Mouse (Mus musculus): ENCODE measurements around the gene B4galt3. TPM values are rescaled to one million over a fixed set of nuclear protein-coding genes. Genes with fewer than 3 reads are reported as not detected.

The B4galt3 gene
- polyA plus RNA-seq, 1 experiment from 2014 or later, result 58.4 TPM

GRCm38 (mm10) chr1:171248386-171249226 is 21.5 kb upstream of the B4galt3 start:
- WGBS, result 36% methylated on average over 3 of the region's 3 CpGs
- peaks cover 37% of the 10 kb centered on the region for H3K4me1 ChIP-seq (ENCODE audit: control insufficient read depth, insufficient read depth, low read length)
- ATAC-seq (ENCODE audit: low FRiP score), result no peak
- no peak for DNase-seq (ENCODE audit: low spot score, missing footprints)
- H3K4me3 ChIP-seq (ENCODE audit: low read depth, low read length), result no peak overlapping the region
- H3K27me3 ChIP-seq (ENCODE audit: control insufficient read depth, insufficient read depth, low read length), result no peaks in the 10 kb centered on the region
- H3K36me3 ChIP-seq (ENCODE audit: control insufficient read depth, insufficient read depth, low read length), result no peaks in the 10 kb centered on the region
- no peak overlapping the region for H3K27ac ChIP-seq (ENCODE audit: low read depth, low read length)
- no peaks in the 10 kb centered on the region for H3K9me3 ChIP-seq (ENCODE audit: control insufficient read depth, low read length)
- H3K9ac ChIP-seq (ENCODE audit: low read length), result no peak overlapping the region; the same call in 1 of the 2 replicates
- no peak overlapping the region for H3K4me2 ChIP-seq

GRCm38 (mm10) chr1:171249913-171250600 is 20.1 kb upstream of the B4galt3 start, which contains the start of gene Adamts4:
Adamts4 (plus strand) TSS chr1:171250421.
- H3K4me1 ChIP-seq (ENCODE audit: control insufficient read depth, insufficient read depth, low read length), result peaks cover 37% of the 10 kb centered on the region
- no peaks in the 10 kb centered on the region for H3K36me3 ChIP-seq (ENCODE audit: control insufficient read depth, insufficient read depth, low read length)
- no peak for ATAC-seq (ENCODE audit: low FRiP score)
- H3K9me3 ChIP-seq (ENCODE audit: control insufficient read depth, low read length), result no peaks in the 10 kb centered on the region
- no peak within 1 kb of the TSS for H3K27ac ChIP-seq (ENCODE audit: low read depth, low read length)
- no peaks in the 10 kb centered on the region for H3K27me3 ChIP-seq (ENCODE audit: control insufficient read depth, insufficient read depth, low read length)
- H3K4me3 ChIP-seq (ENCODE audit: low read depth, low read length), result peak within 1 kb of the TSS; percentile 18
- peak; percentile 93 for DNase-seq (ENCODE audit: low spot score, missing footprints)
- peak within 1 kb of the TSS; percentile 51 for H3K9ac ChIP-seq (ENCODE audit: low read length)
- peak within 1 kb of the TSS; percentile 47 for H3K4me2 ChIP-seq
- WGBS, result 7% methylated on average over 5 of the region's 5 CpGs

- peak; percentile 90 for DNase-seq (ENCODE audit: low spot score, missing footprints)
- ATAC-seq (ENCODE audit: low FRiP score), result no peak
- Histone ChIP-seq H3K4me3 (ENCODE audit: low read depth, low read length) (peak within 1 kb of the TSS; percentile 18), H3K36me3 (ENCODE audit: control insufficient read depth, insufficient read depth, low read length) (no peaks in the 10 kb centered on the region), H3K27ac (ENCODE audit: low read depth, low read length) (peak within 1 kb of the TSS; percentile 36; the same call in 1 of the 2 replicates), H3K27me3 (ENCODE audit: control insufficient read depth, insufficient read depth, low read length) (no peaks in the 10 kb centered on the region), H3K4me1 (ENCODE audit: control insufficient read depth, insufficient read depth, low read length) (peaks cover 37% of the 10 kb centered on the region), H3K9ac (ENCODE audit: low read length) (peak within 1 kb of the TSS; percentile 51), H3K9me3 (ENCODE audit: control insufficient read depth, low read length) (no peaks in the 10 kb centered on the region), H3K4me2 (peak within 1 kb of the TSS; percentile 47)
- WGBS, result 9% methylated on average over 26 of the region's 26 CpGs
Measured at GRCm38 (mm10) chr1:171250680-171251593, 19.2 kb upstream of the B4galt3 start, which contains the start of gene Ndufs2. Ndufs2 (minus strand) TSS chr1:171251388.

- ATAC-seq (ENCODE audit: low FRiP score), result peak; percentile 19
- Histone ChIP-seq H3K4me1 (ENCODE audit: control insufficient read depth, insufficient read depth, low read length) (peaks cover 32% of the 10 kb centered on the region), H3K36me3 (ENCODE audit: control insufficient read depth, insufficient read depth, low read length) (no peaks in the 10 kb centered on the region), H3K27me3 (ENCODE audit: control insufficient read depth, insufficient read depth, low read length) (no peaks in the 10 kb centered on the region), H3K9ac (ENCODE audit: low read length) (peak overlapping the region; percentile 51), H3K4me3 (ENCODE audit: low read depth, low read length) (peak overlapping the region; percentile 18; the same call in 1 of the 2 replicates), H3K9me3 (ENCODE audit: control insufficient read depth, low read length) (no peaks in the 10 kb centered on the region), H3K4me2 (peak overlapping the region; percentile 47), H3K27ac (ENCODE audit: low read depth, low read length) (peak overlapping the region; percentile 36; the same call in 1 of the 2 replicates)
- peak; percentile 90 for DNase-seq (ENCODE audit: low spot score, missing footprints)
- 2% methylated on average over 13 of the region's 13 CpGs for WGBS
Measured at GRCm38 (mm10) chr1:171251594-171252324, 18.4 kb upstream of the B4galt3 start.

- Histone ChIP-seq H3K4me2 (peak overlapping the region; percentile 47), H3K9me3 (ENCODE audit: control insufficient read depth, low read length) (no peaks in the 10 kb centered on the region), H3K4me3 (ENCODE audit: low read depth, low read length) (peak overlapping the region; percentile 18; the same call in 1 of the 2 replicates), H3K27ac (ENCODE audit: low read depth, low read length) (no peak overlapping the region), H3K27me3 (ENCODE audit: control insufficient read depth, insufficient read depth, low read length) (no peaks in the 10 kb centered on the region), H3K9ac (ENCODE audit: low read length) (peak overlapping the region; percentile 51; the same call in 1 of the 2 replicates), H3K4me1 (ENCODE audit: control insufficient read depth, insufficient read depth, low read length) (peaks cover 30% of the 10 kb centered on the region), H3K36me3 (ENCODE audit: control insufficient read depth, insufficient read depth, low read length) (no peaks in the 10 kb centered on the region)
- DNase-seq (ENCODE audit: low spot score, missing footprints) (no peak), ATAC-seq (ENCODE audit: low FRiP score) (no peak)
- 35% methylated on average over 17 of the region's 17 CpGs for WGBS
Measured at GRCm38 (mm10) chr1:171252415-171252814, 17.7 kb upstream of the B4galt3 start.

- Histone ChIP-seq H3K4me2 (no peak overlapping the region), H3K36me3 (ENCODE audit: control insufficient read depth, insufficient read depth, low read length) (no peaks in the 10 kb centered on the region), H3K27ac (ENCODE audit: low read depth, low read length) (no peak overlapping the region), H3K4me1 (ENCODE audit: control insufficient read depth, insufficient read depth, low read length) (peaks cover 9% of the 10 kb centered on the region), H3K9me3 (ENCODE audit: control insufficient read depth, low read length) (no peaks in the 10 kb centered on the region), H3K27me3 (ENCODE audit: control insufficient read depth, insufficient read depth, low read length) (no peaks in the 10 kb centered on the region), H3K9ac (ENCODE audit: low read length) (no peak overlapping the region), H3K4me3 (ENCODE audit: low read depth, low read length) (no peak overlapping the region)
- no peak for DNase-seq (ENCODE audit: low spot score, missing footprints)
- no peak for ATAC-seq (ENCODE audit: low FRiP score)
- 91% methylated on average over 24 of the region's 24 CpGs for WGBS
Measured at GRCm38 (mm10) chr1:171256095-171256818, 13.9 kb upstream of the B4galt3 start.

- DNase-seq (ENCODE audit: low spot score, missing footprints) (peak; percentile 92), ATAC-seq (ENCODE audit: low FRiP score) (peak; percentile 54; the same call in 1 of the 2 replicates)
- Histone ChIP-seq H3K27me3 (ENCODE audit: control insufficient read depth, insufficient read depth, low read length) (no peaks in the 10 kb centered on the region), H3K27ac (ENCODE audit: low read depth, low read length) (no peak overlapping the region), H3K4me3 (ENCODE audit: low read depth, low read length) (no peak overlapping the region), H3K4me1 (ENCODE audit: control insufficient read depth, insufficient read depth, low read length) (peaks cover 2% of the 10 kb centered on the region; the same call in 1 of the 2 replicates), H3K36me3 (ENCODE audit: control insufficient read depth, insufficient read depth, low read length) (no peaks in the 10 kb centered on the region), H3K4me2 (no peak overlapping the region), H3K9ac (ENCODE audit: low read length) (no peak overlapping the region), H3K9me3 (ENCODE audit: control insufficient read depth, low read length) (no peaks in the 10 kb centered on the region)
- WGBS, result 66% methylated on average over 15 of the region's 15 CpGs
Measured at GRCm38 (mm10) chr1:171256937-171257548, 13.1 kb upstream of the B4galt3 start.
